Mouse (Mus musculus) hindbrain, embryonic 14.5 days (tissue): ENCODE measurements around the gene Cdc42se1. TPM values are rescaled to one million over a fixed set of nuclear protein-coding genes. Genes with fewer than 3 reads are reported as not detected.

ENCODE experiments used
- polyA plus RNA-seq: library from polyadenylated mRNA; unstranded; fragments of >200 nt; fragmentation: Nextera tagmentation; extraction: Ambion mirVana; gene quantifications from 2 replicates; pipeline ENCODE4 v1.2.1, GENCODE M21; 2014

Gene Cdc42se1
- polyA plus RNA-seq, 1 experiment from 2014 or later, result 65.0 TPM

Other genes with a start within 250 kb of the Cdc42se1 start
- gene Zfp687, start 213.3 kb upstream of the Cdc42se1 start, polyA plus RNA-seq, result 19.6 and 21.2 TPM in 2 replicates
- 238 and 248 TPM in 2 replicates for gene Psmd4, start 186.1 kb upstream of the Cdc42se1 start, polyA plus RNA-seq
- 9.9 and 12.7 TPM in 2 replicates for gene Pip5k1a, start 121.8 kb upstream of the Cdc42se1 start, polyA plus RNA-seq
- 148 and 150 TPM in 2 replicates for gene Vps72, start 117.7 kb upstream of the Cdc42se1 start, polyA plus RNA-seq
- gene Tmod4, start 104.3 kb upstream of the Cdc42se1 start, polyA plus RNA-seq, result 0.61 and 1.7 TPM in 2 replicates
- gene Scnm1, start 94.7 kb upstream of the Cdc42se1 start, polyA plus RNA-seq, result 71.4 and 82.4 TPM in 2 replicates
- gene Lysmd1, start 94.6 kb upstream of the Cdc42se1 start, polyA plus RNA-seq, result 34.0 and 35.7 TPM in 2 replicates
- 2.3 and 2.7 TPM in 2 replicates for gene Tnfaip8l2, start 86.4 kb upstream of the Cdc42se1 start, polyA plus RNA-seq
- 35.8 and 36.5 TPM in 2 replicates for gene Sema6c, start 68.3 kb upstream of the Cdc42se1 start, polyA plus RNA-seq
- 3.0 and 3.9 TPM in 2 replicates for gene Gabpb2, start 10.8 kb upstream of the Cdc42se1 start, polyA plus RNA-seq
- 560 and 570 TPM in 2 replicates for gene Mllt11, start 3.4 kb downstream of the Cdc42se1 start, polyA plus RNA-seq
- 0.16 TPM in 1 of 2 replicates, not detected in the other for gene Gm128, start 12.9 kb downstream of the Cdc42se1 start, polyA plus RNA-seq
- gene Bnipl, start 22.5 kb downstream of the Cdc42se1 start, polyA plus RNA-seq, result 0.27 TPM in 1 of 2 replicates, not detected in the other
- 37.8 and 38.9 TPM in 2 replicates for gene Mindy1, start 52.6 kb downstream of the Cdc42se1 start, polyA plus RNA-seq
- gene Prune1, start 53.3 kb downstream of the Cdc42se1 start, polyA plus RNA-seq, result 63.8 and 66.0 TPM in 2 replicates
- 0.24 and 0.52 TPM in 2 replicates for gene Anxa9, start 78.4 kb downstream of the Cdc42se1 start, polyA plus RNA-seq
- gene Cers2, start 86.1 kb downstream of the Cdc42se1 start, polyA plus RNA-seq, result 81.8 and 88.3 TPM in 2 replicates
- 47.6 and 54.2 TPM in 2 replicates for gene Setdb1, start 128.5 kb downstream of the Cdc42se1 start, polyA plus RNA-seq
- not detected in 2 replicates for gene 4930558C23Rik, start 174.1 kb downstream of the Cdc42se1 start, polyA plus RNA-seq
- 12.3 and 13.3 TPM in 2 replicates for gene Arnt, start 205.7 kb downstream of the Cdc42se1 start, polyA plus RNA-seq